21 mouse cellular contexts compared by ENCODE assay signal in genomic region chr10:39431265-39431664, GRCm38 (mm10).
A peak's percentile ranks its signal among the peaks of the same experiment; 100 is the strongest.
DNase-seq lines count a peak whose midpoint lies in the region; ATAC-seq and TF ChIP-seq lines count a peak whose summit lies in the region.
"Had no signal": no experiment of that assay in that cellular context is flagged by ENCODE, and none has a peak within 500 bp of the region (broad histone marks: within the 10 kb centered on the region; RNA-seq: fewer than 3 reads in every experiment).

No protein-coding gene starts in this region.

- H3K4me2 ChIP-seq in heart, embryonic 12.5 days: no peak overlapping the region
- H3K4me2 ChIP-seq in intestine, embryonic 16.5 days (ENCODE audit: low read depth, low read length): no peak overlapping the region
- no peak overlapping the region for H3K4me2 ChIP-seq in intestine, embryonic 15.5 days (replicated peaks)
- no peak overlapping the region for H3K4me2 ChIP-seq in midbrain, embryonic 16.5 days (ENCODE audit: low read length)
- H3K4me2 ChIP-seq in midbrain, embryonic 15.5 days: no peak overlapping the region
- H3K4me2 ChIP-seq: embryonic facial prominence, embryonic 12.5 days; forebrain, embryonic 12.5 days; heart, embryonic 13.5 days; limb, embryonic 12.5 days; liver, embryonic 11.5 days had no signal

- DNase-seq in heart, adult 11 months: peak; percentile 89
- no peak for DNase-seq in embryo, embryonic 9.5 days (ENCODE audit: extremely low spot score)
- DNase-seq: cerebellum, adult 11 months; cerebellum, postnatal 10 days; gastrocnemius, adult 2 months; kidney, adult 2 months; kidney, postnatal 25 days; liver, postnatal 0 days; thymus, postnatal 25 days had no signal

- H3K9ac ChIP-seq in heart, embryonic 12.5 days: no peak overlapping the region
- H3K9ac ChIP-seq in intestine, embryonic 16.5 days (ENCODE audit: low read depth, low read length): no peak overlapping the region
- no peak overlapping the region for H3K9ac ChIP-seq in intestine, embryonic 15.5 days
- no peak overlapping the region for H3K9ac ChIP-seq in midbrain, embryonic 16.5 days (ENCODE audit: low read depth, low read length)
- H3K9ac ChIP-seq in midbrain, embryonic 15.5 days: no peak overlapping the region
- H3K9ac ChIP-seq: embryonic facial prominence, embryonic 12.5 days; forebrain, embryonic 12.5 days; heart, embryonic 13.5 days; limb, embryonic 12.5 days; liver, postnatal 0 days had no signal

- H3K4me3 ChIP-seq in heart, embryonic 12.5 days: no peak overlapping the region
- no peak overlapping the region for H3K4me3 ChIP-seq in intestine, embryonic 16.5 days (ENCODE audit: low read length)
- H3K4me3 ChIP-seq in intestine, embryonic 15.5 days (replicated peaks): no peak overlapping the region
- H3K4me3 ChIP-seq in midbrain, embryonic 16.5 days (ENCODE audit: low read depth, low read length): no peak overlapping the region
- H3K4me3 ChIP-seq in midbrain, embryonic 15.5 days: no peak overlapping the region
- no peak overlapping the region for H3K4me3 ChIP-seq in small intestine, adult 2 months (ENCODE audit: low read depth, low read length)
- H3K4me3 ChIP-seq: embryonic facial prominence, embryonic 12.5 days; forebrain, embryonic 12.5 days; gastrocnemius, adult 2 months; heart, embryonic 13.5 days; limb, embryonic 12.5 days had no signal

- no peaks in the 10 kb centered on the region for H3K9me3 ChIP-seq in heart, embryonic 12.5 days (replicated peaks)
- H3K9me3 ChIP-seq in intestine, embryonic 16.5 days (ENCODE audit: control insufficient read depth, low read length): no peaks in the 10 kb centered on the region
- no peaks in the 10 kb centered on the region for H3K9me3 ChIP-seq in intestine, embryonic 15.5 days
- no peaks in the 10 kb centered on the region for H3K9me3 ChIP-seq in midbrain, embryonic 16.5 days (replicated peaks; ENCODE audit: control insufficient read depth, low read length, poor library complexity, severe bottlenecking)
- no peaks in the 10 kb centered on the region for H3K9me3 ChIP-seq in midbrain, embryonic 15.5 days
- H3K9me3 ChIP-seq: embryonic facial prominence, embryonic 12.5 days; forebrain, embryonic 12.5 days; heart, embryonic 13.5 days; limb, embryonic 12.5 days had no signal

- H3K27ac ChIP-seq in heart, embryonic 12.5 days (ENCODE audit: poor library complexity, severe bottlenecking): no peak overlapping the region
- H3K27ac ChIP-seq in intestine, embryonic 16.5 days (ENCODE audit: low read length): peak overlapping the region; percentile 39; the same call in 1 of the 2 replicates
- H3K27ac ChIP-seq in intestine, embryonic 15.5 days: no peak overlapping the region
- H3K27ac ChIP-seq in midbrain, embryonic 16.5 days (ENCODE audit: low read length): 0 out of 2 replicates have a peak overlapping the region, but pooled peaks have one; percentile 5
- no peak overlapping the region for H3K27ac ChIP-seq in midbrain, embryonic 15.5 days
- peak overlapping the region; percentile 46 for H3K27ac ChIP-seq in small intestine, adult 2 months (ENCODE audit: insufficient read depth, low read depth, low read length)
- H3K27ac ChIP-seq: embryonic facial prominence, embryonic 12.5 days; forebrain, embryonic 12.5 days; gastrocnemius, adult 2 months; heart, embryonic 13.5 days; limb, embryonic 12.5 days had no signal

- H3K4me1 ChIP-seq in heart, embryonic 12.5 days (replicated peaks): peaks cover 42% of the 10 kb centered on the region
- H3K4me1 ChIP-seq in intestine, embryonic 16.5 days (ENCODE audit: control insufficient read depth, insufficient read depth, low read length): peaks cover 30% of the 10 kb centered on the region
- peaks cover 25% of the 10 kb centered on the region for H3K4me1 ChIP-seq in intestine, embryonic 15.5 days (replicated peaks)
- peaks cover 32% of the 10 kb centered on the region for H3K4me1 ChIP-seq in midbrain, embryonic 16.5 days (ENCODE audit: control insufficient read depth, insufficient read depth, low read length)
- peaks cover 24% of the 10 kb centered on the region for H3K4me1 ChIP-seq in midbrain, embryonic 15.5 days
- H3K4me1 ChIP-seq in small intestine, adult 2 months (ENCODE audit: control insufficient read depth, insufficient read depth, insufficient read length, low read length): peaks cover 34% of the 10 kb centered on the region

- 56% methylated on average over 2 of the region's 2 CpGs for WGBS in heart, embryonic 12.5 days
- 79% methylated on average over 2 of the region's 2 CpGs for WGBS in intestine, embryonic 16.5 days
- WGBS in intestine, embryonic 15.5 days: 79% methylated on average over 2 of the region's 2 CpGs
- WGBS in midbrain, embryonic 16.5 days: 75% methylated on average over 2 of the region's 2 CpGs
- 84% methylated on average over 2 of the region's 2 CpGs for WGBS in midbrain, embryonic 15.5 days
- WGBS in small intestine, adult 2 months: 69% methylated on average over 2 of the region's 2 CpGs

- no peaks in the 10 kb centered on the region for H3K27me3 ChIP-seq in heart, embryonic 12.5 days (replicated peaks)
- no peaks in the 10 kb centered on the region for H3K27me3 ChIP-seq in intestine, embryonic 16.5 days (replicated peaks; ENCODE audit: control insufficient read depth, insufficient read depth, low read length)
- H3K27me3 ChIP-seq in intestine, embryonic 15.5 days (replicated peaks): no peaks in the 10 kb centered on the region
- no peaks in the 10 kb centered on the region for H3K27me3 ChIP-seq in midbrain, embryonic 16.5 days (ENCODE audit: control insufficient read depth, insufficient read depth, low read depth, low read length)
- no peaks in the 10 kb centered on the region for H3K27me3 ChIP-seq in midbrain, embryonic 15.5 days (replicated peaks)
- H3K27me3 ChIP-seq in small intestine, adult 2 months (ENCODE audit: control insufficient read depth, insufficient read depth, low read length): no peaks in the 10 kb centered on the region
- H3K27me3 ChIP-seq: embryonic facial prominence, embryonic 12.5 days; forebrain, embryonic 12.5 days; heart, embryonic 13.5 days; limb, embryonic 12.5 days had no signal

- no peak for ATAC-seq in heart, embryonic 12.5 days (ENCODE audit: insufficient number of reproducible peaks, low FRiP score)
- ATAC-seq in intestine, embryonic 16.5 days: no peak
- ATAC-seq in intestine, embryonic 15.5 days: no peak
- ATAC-seq in midbrain, embryonic 16.5 days: no peak
- ATAC-seq in midbrain, embryonic 15.5 days (replicated peaks): no peak
- ATAC-seq: liver, postnatal 0 days; lung, postnatal 0 days had no signal

- no peaks in the 10 kb centered on the region for H3K36me3 ChIP-seq in heart, embryonic 12.5 days
- H3K36me3 ChIP-seq in intestine, embryonic 16.5 days (ENCODE audit: control insufficient read depth, insufficient read depth, low read length): no peaks in the 10 kb centered on the region
- H3K36me3 ChIP-seq in intestine, embryonic 15.5 days: no peaks in the 10 kb centered on the region
- no peaks in the 10 kb centered on the region for H3K36me3 ChIP-seq in midbrain, embryonic 16.5 days (ENCODE audit: control insufficient read depth, insufficient read depth, low read length)
- no peaks in the 10 kb centered on the region for H3K36me3 ChIP-seq in midbrain, embryonic 15.5 days (replicated peaks)
- H3K36me3 ChIP-seq in small intestine, adult 2 months (ENCODE audit: control insufficient read depth, insufficient read depth, low read length): no peaks in the 10 kb centered on the region
- H3K36me3 ChIP-seq: embryonic facial prominence, embryonic 12.5 days; forebrain, embryonic 12.5 days; heart, embryonic 13.5 days; limb, embryonic 12.5 days had no signal

- TF ChIP-seq CTCF in small intestine, adult 2 months (IDR thresholded peaks at IDR 0.05; ENCODE audit: extremely low read depth, insufficient read length, insufficient replicate concordance, low read depth, low read length): no peak

- TF ChIP-seq POLR2A in small intestine, adult 2 months (IDR thresholded peaks at IDR 0.05; ENCODE audit: low read depth, low read length): no peak

Comparison
In these comparisons a context has a peak if more than half of its experiments do, and no peak if none do; other contexts are left out.
1. H3K27ac ChIP-seq: peak in intestine, embryonic 16.5 days (single experiment), midbrain, embryonic 16.5 days (single experiment) and small intestine, adult 2 months (single experiment); none in heart, embryonic 12.5 days (single experiment), intestine, embryonic 15.5 days (single experiment) and midbrain, embryonic 15.5 days (single experiment).